Mouse (Mus musculus): ENCODE results near the gene Cdcp2. TPM values are rescaled to one million over a fixed set of nuclear protein-coding genes. Genes with fewer than 3 reads are reported as not detected.

The Cdcp2 gene
- total RNA-seq, 1 experiment, result 0.09 TPM

GRCm38 (mm10) chr4:107121165-107121943 is 24.7 kb downstream of the Cdcp2 start:
- Histone ChIP-seq H3K27ac (ENCODE audit: insufficient read depth, low read depth, low read length, poor library complexity, severe bottlenecking) (no peak overlapping the region), H3K4me1 (ENCODE audit: control insufficient read depth in 2 of 2, insufficient read depth in 2 of 2, low read length in 2 of 2, poor library complexity in 1 of 2) (no peaks in the 10 kb centered on the region; a peak in 1 of 4 replicates), H3K9me3 (ENCODE audit: control insufficient read depth, insufficient read depth, low read depth, low read length) (no peaks in the 10 kb centered on the region), H3K4me3 (ENCODE audit: insufficient read depth in 1 of 2, low read depth in 1 of 2, low read length in 2 of 2, poor library complexity in 1 of 2, severe bottlenecking in 1 of 2) (no peak overlapping the region), H3K9ac (ENCODE audit: insufficient read depth, low read depth, low read length, poor library complexity, severe bottlenecking) (no peak overlapping the region), H3K36me3 (ENCODE audit: control insufficient read depth, insufficient read depth, low read length, poor library complexity, severe bottlenecking) (no peaks in the 10 kb centered on the region)
- no peak for TF ChIP-seq CHD2 (IDR thresholded peaks at IDR 0.05; ENCODE audit: low read depth, low read length)
- TF ChIP-seq ZC3H11A (IDR thresholded peaks at IDR 0.05; ENCODE audit: borderline replicate concordance, low read depth, low read length), result peak; percentile 27; the same call in 1 of the 2 replicates
- no peak for DNase-seq (ENCODE audit: low read depth, low spot score)
- in situ Hi-C loops (cut with MboI; ENCODE audit: low sequenced_read_pairs in 2 of 2, unreplicated experiment in 2 of 2), result no loop called here

DNA sequence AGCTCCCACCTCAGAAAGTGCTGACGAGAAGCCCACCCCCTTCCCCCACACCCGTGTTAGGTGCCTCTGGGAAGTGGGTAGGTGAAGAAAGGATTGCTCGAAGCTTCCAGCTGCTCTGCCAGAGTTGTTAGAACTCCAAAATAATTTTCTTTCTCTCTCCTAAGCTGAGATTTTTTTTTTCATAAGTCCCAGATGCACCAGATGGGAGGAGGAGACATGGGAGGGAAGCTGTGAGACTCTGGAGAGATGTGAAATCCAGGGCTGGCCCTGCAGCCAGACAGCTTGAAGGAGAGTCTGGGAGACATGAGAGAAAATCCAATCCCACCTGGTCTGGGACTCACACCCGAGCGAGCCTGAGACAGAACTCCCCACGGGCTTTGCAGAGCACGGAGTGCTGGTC is 27.7 kb downstream of the Cdcp2 start:
- peaks cover 0 to 4% of the 10 kb centered on the region in 2 experiments; a peak in 1 of 4 replicates for H3K4me1 ChIP-seq (ENCODE audit: control insufficient read depth in 2 of 2, insufficient read depth in 2 of 2, low read length in 2 of 2, poor library complexity in 1 of 2)
- H3K9me3 ChIP-seq (ENCODE audit: control insufficient read depth, insufficient read depth, low read depth, low read length), result no peaks in the 10 kb centered on the region

DNA sequence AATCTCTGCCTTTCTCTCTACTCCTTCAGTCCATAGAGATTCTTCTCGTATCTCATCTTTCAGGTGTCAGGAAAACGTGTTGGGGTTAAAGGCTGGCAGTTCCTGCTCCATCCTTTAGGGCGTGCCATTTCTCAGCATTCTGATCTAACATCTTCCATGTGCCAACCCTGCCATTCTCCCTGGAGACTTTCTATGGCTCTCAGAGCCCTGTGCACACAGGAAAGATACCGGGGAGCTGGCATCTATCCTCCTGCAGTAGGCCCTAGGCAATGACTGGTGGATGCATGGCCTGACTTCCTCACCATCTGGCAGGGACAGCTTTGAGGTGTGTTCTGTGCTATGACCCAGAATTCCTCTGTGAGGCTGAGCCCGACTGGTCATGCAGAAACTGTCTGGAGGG is 28.4 kb downstream of the Cdcp2 start:
- no peak overlapping the region for H3K4me3 ChIP-seq (ENCODE audit: insufficient read depth in 1 of 2, low read depth in 1 of 2, low read length in 2 of 2, poor library complexity in 1 of 2, severe bottlenecking in 1 of 2)
- H3K36me3 ChIP-seq (ENCODE audit: control insufficient read depth, insufficient read depth, low read length, poor library complexity, severe bottlenecking), result no peaks in the 10 kb centered on the region
- no peak for DNase-seq (ENCODE audit: low read depth, low spot score)
- in situ Hi-C loops (cut with MboI; ENCODE audit: low sequenced_read_pairs in 2 of 2, unreplicated experiment in 2 of 2), result no loop called here
- H3K4me1 ChIP-seq (ENCODE audit: control insufficient read depth in 2 of 2, insufficient read depth in 2 of 2, low read length in 2 of 2, poor library complexity in 1 of 2), result peaks cover 0 to 4% of the 10 kb centered on the region in 2 experiments; a peak in 1 of 4 replicates
- no peak overlapping the region for H3K9ac ChIP-seq (ENCODE audit: insufficient read depth, low read depth, low read length, poor library complexity, severe bottlenecking)
- H3K9me3 ChIP-seq (ENCODE audit: control insufficient read depth, insufficient read depth, low read depth, low read length), result no peaks in the 10 kb centered on the region
- no peak overlapping the region for H3K27ac ChIP-seq (ENCODE audit: insufficient read depth, low read depth, low read length, poor library complexity, severe bottlenecking)
- no peak for TF ChIP-seq HCFC1 (IDR thresholded peaks at IDR 0.05; ENCODE audit: borderline replicate concordance, insufficient read depth, low read length)
- TF ChIP-seq ZNF384 (IDR thresholded peaks at IDR 0.05; ENCODE audit: low read depth, low read length), result no peak

More for the DNA sequence above, 27.7 kb downstream of the Cdcp2 start:
- H3K4me3 ChIP-seq (ENCODE audit: insufficient read depth in 1 of 2, low read depth in 1 of 2, low read length in 2 of 2, poor library complexity in 1 of 2, severe bottlenecking in 1 of 2), result no peak overlapping the region
- H3K36me3 ChIP-seq (ENCODE audit: control insufficient read depth, insufficient read depth, low read length, poor library complexity, severe bottlenecking), result no peaks in the 10 kb centered on the region
- DNase-seq (ENCODE audit: low read depth, low spot score), result no peak
- no peak for TF ChIP-seq MAFK (IDR thresholded peaks at IDR 0.05; ENCODE audit: insufficient read depth, low read depth, low read length)
- no peak for TF ChIP-seq HCFC1 (IDR thresholded peaks at IDR 0.05; ENCODE audit: borderline replicate concordance, insufficient read depth, low read length)
- no peak for TF ChIP-seq ZNF384 (IDR thresholded peaks at IDR 0.05; ENCODE audit: low read depth, low read length)
- TF ChIP-seq CHD2 (IDR thresholded peaks at IDR 0.05; ENCODE audit: low read depth, low read length), result no peak
- no peak for TF ChIP-seq ZC3H11A (IDR thresholded peaks at IDR 0.05; ENCODE audit: borderline replicate concordance, low read depth, low read length)
- H3K9ac ChIP-seq (ENCODE audit: insufficient read depth, low read depth, low read length, poor library complexity, severe bottlenecking), result no peak overlapping the region
- no peak overlapping the region for H3K27ac ChIP-seq (ENCODE audit: insufficient read depth, low read depth, low read length, poor library complexity, severe bottlenecking)
- in situ Hi-C loops (cut with MboI; ENCODE audit: low sequenced_read_pairs in 2 of 2, unreplicated experiment in 2 of 2), result no loop called here

- Histone ChIP-seq H3K9me3 (ENCODE audit: control insufficient read depth, insufficient read depth, low read depth, low read length) (no peaks in the 10 kb centered on the region), H3K9ac (ENCODE audit: insufficient read depth, low read depth, low read length, poor library complexity, severe bottlenecking) (no peak overlapping the region), H3K4me3 (ENCODE audit: insufficient read depth in 1 of 2, low read depth in 1 of 2, low read length in 2 of 2, poor library complexity in 1 of 2, severe bottlenecking in 1 of 2) (no peak overlapping the region), H3K36me3 (ENCODE audit: control insufficient read depth, insufficient read depth, low read length, poor library complexity, severe bottlenecking) (no peaks in the 10 kb centered on the region), H3K4me1 (ENCODE audit: control insufficient read depth in 2 of 2, insufficient read depth in 2 of 2, low read length in 2 of 2, poor library complexity in 1 of 2) (peaks cover 0 to 9% of the 10 kb centered on the region in 2 experiments; a peak in 2 of 4 replicates), H3K27ac (ENCODE audit: insufficient read depth, low read depth, low read length, poor library complexity, severe bottlenecking) (no peak overlapping the region)
- in situ Hi-C loops (cut with MboI; ENCODE audit: low sequenced_read_pairs in 2 of 2, unreplicated experiment in 2 of 2), result no loop called here
- DNase-seq (ENCODE audit: low read depth, low spot score), result no peak
- TF ChIP-seq CHD2 (IDR thresholded peaks at IDR 0.05; ENCODE audit: low read depth, low read length) (no peak), HCFC1 (IDR thresholded peaks at IDR 0.05; ENCODE audit: borderline replicate concordance, insufficient read depth, low read length) (no peak), ZNF384 (IDR thresholded peaks at IDR 0.05; ENCODE audit: low read depth, low read length) (no peak), MAFK (IDR thresholded peaks at IDR 0.05; ENCODE audit: insufficient read depth, low read depth, low read length) (no peak), ZC3H11A (IDR thresholded peaks at IDR 0.05; ENCODE audit: borderline replicate concordance, low read depth, low read length) (no peak)
Observed at GRCm38 (mm10) chr4:107126389-107126788, 29.7 kb downstream of the Cdcp2 start.

Data from ES-E14 (cell line).